12 mouse cellular contexts compared by ENCODE assay signal in genomic region chr15:80318543-80319255, GRCm38 (mm10). TPM values are rescaled to one million over a fixed set of nuclear protein-coding genes. Genes with fewer than 3 reads are reported as not detected.
DNase-seq lines count a peak whose midpoint lies in the region; ATAC-seq and TF ChIP-seq lines count a peak whose summit lies in the region.
"Had no signal": no experiment of that assay in that cellular context is flagged by ENCODE, and none has a peak within 500 bp of the region (broad histone marks: within the 10 kb centered on the region; RNA-seq: fewer than 3 reads in every experiment).

No protein-coding gene starts in this region.

- H3K4me1 ChIP-seq in midbrain, embryonic 10.5 days, result peaks cover 27% of the 10 kb centered on the region
- no peaks in the 10 kb centered on the region; the same call in 1 of the 2 replicates for H3K4me1 ChIP-seq in midbrain, postnatal 0 days (ENCODE audit: insufficient read depth, low read length)
- H3K4me1 ChIP-seq in embryonic facial prominence, embryonic 11.5 days (ENCODE audit: control insufficient read depth, insufficient read depth, low read length), result peaks cover 5% of the 10 kb centered on the region; the same call in 1 of the 2 replicates
- H3K4me1 ChIP-seq in kidney, postnatal 0 days (replicated peaks; ENCODE audit: insufficient read depth, low read length), result no peaks in the 10 kb centered on the region

- ATAC-seq in midbrain, postnatal 0 days (ENCODE audit: low FRiP score), result no peak
- no peak for ATAC-seq in embryonic facial prominence, embryonic 11.5 days (replicated peaks; ENCODE audit: insufficient number of reproducible peaks, low FRiP score, low TSS enrichment, low read depth)
- ATAC-seq in kidney, postnatal 0 days (replicated peaks; ENCODE audit: low FRiP score, low read depth), result 0 out of 2 replicates have a peak, but pooled peaks have one; percentile 13

- H3K27me3 ChIP-seq in midbrain, embryonic 10.5 days (ENCODE audit: low read depth, poor library complexity, severe bottlenecking), result no peaks in the 10 kb centered on the region
- no peaks in the 10 kb centered on the region for H3K27me3 ChIP-seq in midbrain, postnatal 0 days (ENCODE audit: insufficient read depth, low read length)
- no peaks in the 10 kb centered on the region for H3K27me3 ChIP-seq in embryonic facial prominence, embryonic 11.5 days (ENCODE audit: control insufficient read depth, insufficient read depth, low read length)
- no peaks in the 10 kb centered on the region for H3K27me3 ChIP-seq in kidney, postnatal 0 days (ENCODE audit: insufficient read depth, low read length)

- no peaks in the 10 kb centered on the region for H3K36me3 ChIP-seq in midbrain, embryonic 10.5 days
- H3K36me3 ChIP-seq in midbrain, postnatal 0 days (ENCODE audit: insufficient read depth, low read length), result no peaks in the 10 kb centered on the region
- H3K36me3 ChIP-seq in embryonic facial prominence, embryonic 11.5 days (replicated peaks; ENCODE audit: control insufficient read depth, insufficient read depth, low read depth, low read length), result no peaks in the 10 kb centered on the region
- no peaks in the 10 kb centered on the region for H3K36me3 ChIP-seq in kidney, postnatal 0 days (ENCODE audit: insufficient read depth, low read length)

- 26% methylated on average over 11 of the region's 11 CpGs for WGBS in midbrain, embryonic 10.5 days
- WGBS in midbrain, postnatal 0 days, result 15% methylated on average over 11 of the region's 11 CpGs
- 12% methylated on average over 11 of the region's 11 CpGs for WGBS in embryonic facial prominence, embryonic 11.5 days
- 9% methylated on average over 11 of the region's 11 CpGs for WGBS in kidney, postnatal 0 days

- intact Hi-C loops in left cerebral cortex, postnatal 10 days (cut with DNase I), result no loop called here

- H3K4me3 ChIP-seq in midbrain, embryonic 10.5 days, result no peak overlapping the region
- H3K4me3 ChIP-seq in midbrain, postnatal 0 days (ENCODE audit: low read depth, low read length), result no peak overlapping the region
- H3K4me3 ChIP-seq in embryonic facial prominence, embryonic 11.5 days (ENCODE audit: low read depth, low read length), result no peak overlapping the region
- H3K4me3 ChIP-seq in kidney, postnatal 0 days (replicated peaks; ENCODE audit: low read depth, low read length), result no peak overlapping the region
- H3K4me3 ChIP-seq: heart, adult 2 months; left cerebral cortex, adult 2 months; myocyte had no signal

- no peak for DNase-seq in midbrain, embryonic 10.5 days (ENCODE audit: low spot score)
- DNase-seq in midbrain, postnatal 0 days (ENCODE audit: low spot score), result no peak
- peak; percentile 8 for DNase-seq in embryonic facial prominence, embryonic 11.5 days (ENCODE audit: low spot score)
- DNase-seq in kidney, postnatal 0 days (ENCODE audit: low spot score), result peak; percentile 8
- DNase-seq in retina, postnatal 1 day, result peak; percentile 74
- no peak for DNase-seq in left cerebral cortex, postnatal 10 days (ENCODE audit: extremely low spot score in 1 of 2, low spot score in 2 of 2)
- DNase-seq in heart, adult 18-20 months, result no peak
- DNase-seq: right cerebral cortex, postnatal 25 days had no signal

- H3K9ac ChIP-seq in midbrain, postnatal 0 days (replicated peaks; ENCODE audit: low read length, poor library complexity, severe bottlenecking), result no peak overlapping the region
- H3K9ac ChIP-seq in embryonic facial prominence, embryonic 11.5 days (replicated peaks; ENCODE audit: low read length), result no peak overlapping the region
- no peak overlapping the region for H3K9ac ChIP-seq in kidney, postnatal 0 days (ENCODE audit: low read depth, low read length)

- TF ChIP-seq CTCF in midbrain, postnatal 0 days (IDR thresholded peaks at IDR 0.05), result no peak
- no peak for TF ChIP-seq CTCF in kidney, postnatal 0 days (IDR thresholded peaks at IDR 0.05; ENCODE audit: low read depth)

- H3K27ac ChIP-seq in midbrain, embryonic 10.5 days (replicated peaks), result peak overlapping the region; percentile 63
- H3K27ac ChIP-seq in midbrain, postnatal 0 days (ENCODE audit: low read depth, low read length), result no peak overlapping the region
- no peak overlapping the region for H3K27ac ChIP-seq in embryonic facial prominence, embryonic 11.5 days (replicated peaks; ENCODE audit: low read depth, low read length)
- H3K27ac ChIP-seq in kidney, postnatal 0 days, result no peak overlapping the region
- H3K27ac ChIP-seq: heart, adult 2 months; left cerebral cortex, adult 2 months had no signal

- no peaks in the 10 kb centered on the region for H3K9me3 ChIP-seq in midbrain, embryonic 10.5 days (replicated peaks)
- no peaks in the 10 kb centered on the region for H3K9me3 ChIP-seq in midbrain, postnatal 0 days (ENCODE audit: low read length)
- H3K9me3 ChIP-seq in embryonic facial prominence, embryonic 11.5 days (replicated peaks; ENCODE audit: control insufficient read depth, low read length), result no peaks in the 10 kb centered on the region
- H3K9me3 ChIP-seq in kidney, postnatal 0 days (replicated peaks; ENCODE audit: low read length), result no peaks in the 10 kb centered on the region

- H3K4me2 ChIP-seq in midbrain, postnatal 0 days (ENCODE audit: low read depth, low read length, poor library complexity, severe bottlenecking), result no peak overlapping the region
- no peak overlapping the region for H3K4me2 ChIP-seq in embryonic facial prominence, embryonic 11.5 days (ENCODE audit: low read depth, low read length)
- no peak overlapping the region for H3K4me2 ChIP-seq in kidney, postnatal 0 days (ENCODE audit: low read length)

RNA-seq across cellular contexts. Expression of gene Cacna1i, which starts 31.7 kb away (rescaled TPM):
- polyA plus RNA-seq in midbrain, embryonic 10.5 days (2016; fragmentation: Nextera tagmentation; extraction: Ambion mirVana), result 0.01 TPM in 1 of 2 replicates, not detected in the other
- 14.6 and 23.2 TPM in 2 replicates for total RNA-seq in midbrain, postnatal 0 days (2014; rRNA removed)
- 0.65 and 1.1 TPM in 2 replicates for polyA plus RNA-seq in midbrain, postnatal 0 days (2015; fragmentation: Nextera tagmentation; extraction: Ambion mirVana)
- polyA plus RNA-seq in embryonic facial prominence, embryonic 11.5 days (2014; fragmentation: Nextera tagmentation; extraction: Ambion mirVana), result 0.11 TPM in 1 of 2 replicates, not detected in the other
- not detected in 2 replicates for polyA plus RNA-seq in kidney, postnatal 0 days (2015; fragmentation: Nextera tagmentation; extraction: Ambion mirVana)
- total RNA-seq in left cerebral cortex, postnatal 10 days (2021), result 10 to 100 TPM; 82.6 to 84.8 TPM
- total RNA-seq in heart, adult 18-20 months (2021), result under 1 TPM in 1 of 2 experiments, not detected in 1; 0.18 TPM
- polyA plus RNA-seq: liver, embryonic 16.5 days had no signal

RNA-seq across cellular contexts. Expression of gene Rps19bp1, which starts 54.6 kb away (rescaled TPM):
- polyA plus RNA-seq in midbrain, embryonic 10.5 days (2016; fragmentation: Nextera tagmentation; extraction: Ambion mirVana), result 61.7 and 69.7 TPM in 2 replicates
- total RNA-seq in midbrain, postnatal 0 days (2014; rRNA removed), result 34.5 and 43.8 TPM in 2 replicates
- polyA plus RNA-seq in midbrain, postnatal 0 days (2015; fragmentation: Nextera tagmentation; extraction: Ambion mirVana), result 86.9 and 87.1 TPM in 2 replicates
- 81.3 and 83.1 TPM in 2 replicates for polyA plus RNA-seq in embryonic facial prominence, embryonic 11.5 days (2014; fragmentation: Nextera tagmentation; extraction: Ambion mirVana)
- 53.5 and 62.7 TPM in 2 replicates for polyA plus RNA-seq in kidney, postnatal 0 days (2015; fragmentation: Nextera tagmentation; extraction: Ambion mirVana)
- 10 to 100 TPM; 41.5 to 47.5 TPM for total RNA-seq in left cerebral cortex, postnatal 10 days (2021)
- total RNA-seq in heart, adult 18-20 months (2021), result 10 to 100 TPM; 17.0 to 17.4 TPM

Comparison
In these comparisons a context has a peak if more than half of its experiments do, and no peak if none do; other contexts are left out.
1. DNase-seq: peak in embryonic facial prominence, embryonic 11.5 days (single experiment), kidney, postnatal 0 days (single experiment) and retina, postnatal 1 day (single experiment); none in midbrain, embryonic 10.5 days (single experiment), midbrain, postnatal 0 days (single experiment), left cerebral cortex, postnatal 10 days (0 of 2) and heart, adult 18-20 months (0 of 2).